Comparison of ENCODE assay signal across 8 mouse cellular contexts in the genomic region with DNA sequence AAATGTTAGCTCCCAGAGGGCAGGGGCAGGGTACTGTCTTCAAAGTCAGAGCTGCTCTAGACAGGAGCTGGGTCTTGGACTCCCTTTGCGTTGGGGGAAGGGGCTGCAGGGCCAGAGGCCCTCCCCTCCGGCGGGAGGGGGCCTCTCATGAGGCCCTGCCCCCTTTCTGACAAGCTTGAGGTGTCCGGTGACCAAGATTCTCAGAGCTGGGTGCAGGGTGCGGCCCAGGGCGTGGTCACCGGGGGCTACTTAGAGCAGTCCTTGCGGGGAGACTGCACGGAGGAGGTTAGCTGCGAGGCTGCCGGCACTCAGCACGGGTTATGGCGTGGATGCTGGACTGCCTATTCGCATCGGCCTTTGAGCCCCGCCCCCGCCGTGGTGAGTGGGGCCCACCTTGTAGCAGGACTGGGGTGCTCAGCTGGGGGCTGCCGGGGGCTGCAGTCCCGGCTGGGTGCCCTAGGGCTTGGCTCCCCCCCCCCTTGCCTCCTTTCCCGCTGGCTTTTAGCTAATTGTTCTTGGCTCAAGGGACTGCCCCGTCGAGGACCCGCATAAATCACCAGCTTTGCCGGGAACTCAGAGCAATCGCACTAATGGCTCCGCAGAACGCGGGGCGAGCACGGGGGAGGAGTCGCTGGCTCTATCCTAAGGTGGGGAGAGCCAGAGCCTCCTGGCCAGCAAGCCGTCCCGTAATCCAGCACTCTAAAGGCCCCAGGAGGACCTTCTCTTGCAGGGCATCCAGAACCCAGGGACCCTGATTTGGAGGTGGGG. TPM values are rescaled to one million over a fixed set of nuclear protein-coding genes. Genes with fewer than 3 reads are reported as not detected.
DNase-seq lines count a peak whose midpoint lies in the region; ATAC-seq and TF ChIP-seq lines count a peak whose summit lies in the region.

No protein-coding gene starts in this region.

- H3K4me3 ChIP-seq in kidney, embryonic 15.5 days (replicated peaks): peak overlapping the region; percentile 42
- peak overlapping the region; percentile 54 for H3K4me3 ChIP-seq in embryonic facial prominence, embryonic 10.5 days
- H3K4me3 ChIP-seq in intestine, postnatal 0 days (ENCODE audit: low read depth, low read length): peak overlapping the region; percentile 24
- H3K4me3 ChIP-seq in neural tube, embryonic 14.5 days (ENCODE audit: low read depth, low read length): peak overlapping the region; percentile 30

- no peaks in the 10 kb centered on the region for H3K36me3 ChIP-seq in kidney, embryonic 15.5 days
- H3K36me3 ChIP-seq in embryonic facial prominence, embryonic 10.5 days (replicated peaks): no peaks in the 10 kb centered on the region
- no peaks in the 10 kb centered on the region for H3K36me3 ChIP-seq in intestine, postnatal 0 days (ENCODE audit: control insufficient read depth, insufficient read depth)
- no peaks in the 10 kb centered on the region for H3K36me3 ChIP-seq in neural tube, embryonic 14.5 days (ENCODE audit: control insufficient read depth, insufficient read depth, low read length)

- intact Hi-C loops in left cerebral cortex, postnatal 4 days (cut with DNase I): no loop called here

- no peaks in the 10 kb centered on the region for H3K4me1 ChIP-seq in kidney, embryonic 15.5 days
- H3K4me1 ChIP-seq in embryonic facial prominence, embryonic 10.5 days: peaks cover 7% of the 10 kb centered on the region; the same call in 1 of the 2 replicates
- no peaks in the 10 kb centered on the region for H3K4me1 ChIP-seq in intestine, postnatal 0 days (replicated peaks; ENCODE audit: control insufficient read depth, insufficient read depth, low read length)
- H3K4me1 ChIP-seq in neural tube, embryonic 14.5 days (ENCODE audit: control insufficient read depth, insufficient read depth, low read length): no peaks in the 10 kb centered on the region

- ATAC-seq in kidney, embryonic 15.5 days (replicated peaks; ENCODE audit: low FRiP score): peak; percentile 85
- ATAC-seq in intestine, postnatal 0 days: no peak
- ATAC-seq in neural tube, embryonic 14.5 days (ENCODE audit: low read depth): peak; percentile 89

- no peak for DNase-seq in kidney, adult 11 months
- peak; percentile 37 for DNase-seq in embryonic facial prominence, embryonic 10.5 days (ENCODE audit: low spot score)
- DNase-seq in spleen, postnatal 10 days (ENCODE audit: low spot score in 2 of 2): no peak
- DNase-seq in left cerebral cortex, adult 18-20 months (ENCODE audit: low spot score in 2 of 2): no peak
- DNase-seq in left cerebral cortex, postnatal 4 days: no peak

- WGBS in kidney, embryonic 15.5 days: 21% methylated on average over 34 of the region's 34 CpGs
- 25% methylated on average over 34 of the region's 34 CpGs for WGBS in embryonic facial prominence, embryonic 10.5 days
- WGBS in intestine, postnatal 0 days: 18% methylated on average over 30 of the region's 34 CpGs
- 13% methylated on average over 31 of the region's 34 CpGs for WGBS in neural tube, embryonic 14.5 days

- peaks cover 29% of the 10 kb centered on the region; the same call in 1 of the 2 replicates for H3K27me3 ChIP-seq in kidney, embryonic 15.5 days
- peaks cover 45% of the 10 kb centered on the region for H3K27me3 ChIP-seq in embryonic facial prominence, embryonic 10.5 days (replicated peaks; ENCODE audit: low read depth, poor library complexity, severe bottlenecking)
- no peaks in the 10 kb centered on the region for H3K27me3 ChIP-seq in intestine, postnatal 0 days (replicated peaks; ENCODE audit: control insufficient read depth, insufficient read depth, low read length)
- no peaks in the 10 kb centered on the region for H3K27me3 ChIP-seq in neural tube, embryonic 14.5 days (ENCODE audit: control insufficient read depth, insufficient read depth, low read length)

- no peak overlapping the region for H3K9ac ChIP-seq in kidney, embryonic 15.5 days
- H3K9ac ChIP-seq in intestine, postnatal 0 days (ENCODE audit: low read depth, low read length): no peak overlapping the region
- H3K9ac ChIP-seq in neural tube, embryonic 14.5 days (replicated peaks; ENCODE audit: low read depth, low read length): 0 out of 2 replicates have a peak overlapping the region, but pooled peaks have one; percentile 16

- H3K9me3 ChIP-seq in kidney, embryonic 15.5 days (replicated peaks): no peaks in the 10 kb centered on the region
- no peaks in the 10 kb centered on the region for H3K9me3 ChIP-seq in embryonic facial prominence, embryonic 10.5 days
- H3K9me3 ChIP-seq in intestine, postnatal 0 days (ENCODE audit: control insufficient read depth): no peaks in the 10 kb centered on the region
- H3K9me3 ChIP-seq in neural tube, embryonic 14.5 days (ENCODE audit: control insufficient read depth, low read length): no peaks in the 10 kb centered on the region

- no peak for TF ChIP-seq CTCF in intestine, postnatal 0 days (IDR thresholded peaks at IDR 0.05; ENCODE audit: low read depth)

- H3K27ac ChIP-seq in kidney, embryonic 15.5 days: no peak overlapping the region
- H3K27ac ChIP-seq in embryonic facial prominence, embryonic 10.5 days (replicated peaks): peak overlapping the region; percentile 30; the same call in 1 of the 2 replicates
- no peak overlapping the region for H3K27ac ChIP-seq in intestine, postnatal 0 days (ENCODE audit: low read depth, low read length)
- H3K27ac ChIP-seq in neural tube, embryonic 14.5 days (ENCODE audit: low read depth, low read length): no peak overlapping the region

- H3K4me2 ChIP-seq in kidney, embryonic 15.5 days: peak overlapping the region; percentile 74
- H3K4me2 ChIP-seq in intestine, postnatal 0 days (replicated peaks; ENCODE audit: low read depth): peak overlapping the region; percentile 63
- peak overlapping the region; percentile 46 for H3K4me2 ChIP-seq in neural tube, embryonic 14.5 days (ENCODE audit: low read depth, low read length)

RNA-seq across cellular contexts. Expression of a gene that starts 6.7 kb away (rescaled TPM):
- polyA plus RNA-seq in kidney, embryonic 15.5 days (2015; fragmentation: Nextera tagmentation; extraction: Ambion mirVana): 5.1 and 8.0 TPM in 2 replicates
- polyA plus RNA-seq in embryonic facial prominence, embryonic 10.5 days (2016; fragmentation: Nextera tagmentation; extraction: Ambion mirVana): 1.2 and 1.6 TPM in 2 replicates
- 0.23 and 0.24 TPM in 2 replicates for polyA plus RNA-seq in intestine, postnatal 0 days (2015; fragmentation: Nextera tagmentation; extraction: Ambion mirVana)
- polyA plus RNA-seq in neural tube, embryonic 14.5 days (2014; fragmentation: Nextera tagmentation; extraction: Ambion mirVana): 6.7 and 7.3 TPM in 2 replicates
- 1 to 10 TPM in 1 of 2 experiments, under 1 TPM in 1; 0.87 to 1.3 TPM for total RNA-seq in left cerebral cortex, adult 18-20 months (2021)
- total RNA-seq in left cerebral cortex, postnatal 4 days (2021): 1 to 10 TPM; 1.6 to 2.4 TPM
